ENCODE assay signal across 26 mouse cellular contexts in genomic region chr16:15157852-15158251, GRCm38 (mm10).
"Had no signal": no experiment of that assay in that cellular context is flagged by ENCODE, and none has a peak within 500 bp of the region (broad histone marks: within the 10 kb centered on the region; RNA-seq: fewer than 3 reads in every experiment).

No protein-coding gene starts in this region.

- H3K4me3 ChIP-seq: heart, embryonic 10.5 days; heart, embryonic 12.5 days; hindbrain, embryonic 10.5 days; hindbrain, embryonic 12.5 days; intestine, embryonic 15.5 days; kidney, embryonic 15.5 days; left cerebral cortex, adult 2 months; limb, embryonic 13.5 days; limb, embryonic 15.5 days; liver, embryonic 12.5 days had no signal

- H3K9me3 ChIP-seq: heart, embryonic 10.5 days; heart, embryonic 12.5 days; hindbrain, embryonic 10.5 days; hindbrain, embryonic 12.5 days; intestine, embryonic 15.5 days; kidney, embryonic 15.5 days; limb, embryonic 13.5 days; limb, embryonic 15.5 days; liver, embryonic 12.5 days had no signal

- H3K4me2 ChIP-seq: heart, embryonic 12.5 days; hindbrain, embryonic 12.5 days; hindbrain, embryonic 14.5 days; intestine, embryonic 15.5 days; kidney, embryonic 15.5 days; limb, embryonic 13.5 days; limb, embryonic 15.5 days; liver, embryonic 12.5 days had no signal

- DNase-seq: gastrocnemius, postnatal 14 days; gastrocnemius, postnatal 36 days; heart, postnatal 10 days; heart, postnatal 4 days; kidney, adult 11 months; kidney, adult 2 months; kidney, adult 9 months; kidney, postnatal 14 days; kidney, postnatal 36 days; layer of hippocampus, adult 9-11 months; left cerebral cortex, postnatal 4 days had no signal

- ATAC-seq: hindbrain, embryonic 16.5 days; inflammation-experienced regulatory T-cells, adult 6 months; intestine, embryonic 15.5 days; liver, embryonic 12.5 days had no signal

- H3K9ac ChIP-seq: heart, embryonic 12.5 days; hindbrain, embryonic 12.5 days; hindbrain, embryonic 14.5 days; intestine, embryonic 15.5 days; kidney, embryonic 15.5 days; limb, embryonic 13.5 days; limb, embryonic 15.5 days; liver, embryonic 12.5 days; liver, embryonic 14.5 days had no signal

- H3K27me3 ChIP-seq: heart, embryonic 12.5 days; hindbrain, embryonic 12.5 days; intestine, embryonic 15.5 days; kidney, embryonic 15.5 days; limb, embryonic 13.5 days; limb, embryonic 15.5 days; liver, embryonic 12.5 days had no signal

- H3K36me3 ChIP-seq: heart, embryonic 10.5 days; heart, embryonic 12.5 days; hindbrain, embryonic 10.5 days; hindbrain, embryonic 12.5 days; intestine, embryonic 15.5 days; kidney, embryonic 15.5 days; limb, embryonic 13.5 days; limb, embryonic 15.5 days; liver, embryonic 12.5 days had no signal

- H3K4me1 ChIP-seq: heart, embryonic 10.5 days; heart, embryonic 12.5 days; hindbrain, embryonic 10.5 days; hindbrain, embryonic 12.5 days; intestine, embryonic 15.5 days; kidney, embryonic 15.5 days; limb, embryonic 15.5 days; liver, embryonic 12.5 days had no signal

- H3K27ac ChIP-seq: heart, embryonic 10.5 days; hindbrain, embryonic 10.5 days; hindbrain, embryonic 12.5 days; hindbrain, embryonic 14.5 days; intestine, embryonic 15.5 days; kidney, embryonic 15.5 days; kidney, postnatal 0 days; left cerebral cortex, adult 2 months; limb, embryonic 13.5 days; limb, embryonic 15.5 days; liver, embryonic 12.5 days; liver, embryonic 14.5 days had no signal
